Mouse (Mus musculus) MEL (cell line): ENCODE measurements around the gene Nme4. TPM values are rescaled to one million over a fixed set of nuclear protein-coding genes. Genes with fewer than 3 reads are reported as not detected.

Experiments used
- DNase-seq: peaks from one replicate; pipeline ENCODE4 v3.0.0; 2011; ENCODE audit warnings: low read depth, low spot score
- H3K27ac ChIP-seq: 2 replicates; pipeline ENCODE4 v1.5.1; 2012; ENCODE audit warnings: low read depth, mild to moderate bottlenecking, control low read depth, low read length, moderate library complexity; ENCODE audit not compliant: control insufficient read depth
- H3K27me3 ChIP-seq, 2 experiments: fragments of 150-350 bp in 1 of 2; sonication (generic) in 1 of 2; 2 replicates each; pipeline ENCODE4 v1.6.1; 2012; ENCODE audit warnings: low read length in 2 of 2, mild to moderate bottlenecking in 2 of 2, improper control_type of control experiment in 1 of 2, moderate library complexity in 1 of 2; ENCODE audit not compliant: insufficient read depth in 2 of 2, control insufficient read depth in 1 of 2
- H3K36me3 ChIP-seq, 2 experiments: 2 replicates each; pipeline ENCODE4 v1.6.1; 2012 to 2014; ENCODE audit warnings: low read length in 2 of 2, improper control_type of control experiment in 1 of 2, inconsistent platforms in 1 of 2, mild to moderate bottlenecking in 1 of 2; ENCODE audit not compliant: insufficient read depth in 2 of 2, control insufficient read depth in 1 of 2
- H3K4me1 ChIP-seq, 2 experiments: fragments of 150-350 bp in 1 of 2; sonication (generic) in 1 of 2; 2 replicates each; pipeline ENCODE4 v1.6.1; 2012; ENCODE audit warnings: low read length in 2 of 2, improper control_type of control experiment in 1 of 2, mild to moderate bottlenecking in 1 of 2; ENCODE audit not compliant: insufficient read depth in 2 of 2, control insufficient read depth in 1 of 2
- H3K4me3 ChIP-seq, 2 experiments: fragments of 150-350 bp in 1 of 2; sonication (generic) in 1 of 2; 2 replicates each; pipeline ENCODE4 v1.5.1; 2012; ENCODE audit warnings: low read depth in 2 of 2, low read length in 2 of 2, mild to moderate bottlenecking in 2 of 2, moderate library complexity in 2 of 2, control low read depth in 1 of 2, improper control_type of control experiment in 1 of 2; ENCODE audit not compliant: control insufficient read depth in 1 of 2, insufficient read depth in 1 of 2
- H3K79me2 ChIP-seq: 2 replicates; pipeline ENCODE4 v1.6.1; 2012; ENCODE audit warnings: mild to moderate bottlenecking, low read length, moderate library complexity; ENCODE audit not compliant: control insufficient read depth, poor library complexity, insufficient read depth
- H3K9ac ChIP-seq: 2 replicates; pipeline ENCODE4 v1.6.1; 2012; ENCODE audit warnings: low read depth, mild to moderate bottlenecking, control low read depth, low read length, moderate library complexity; ENCODE audit not compliant: control insufficient read depth, poor library complexity, severe bottlenecking
- H3K9me3 ChIP-seq: fragments of 150-350 bp; sonication (generic); replicated peaks from 2 replicates; pipeline ENCODE4 v1.6.1; 2012; ENCODE audit warnings: mild to moderate bottlenecking, low read length, improper control_type of control experiment, moderate library complexity; ENCODE audit not compliant: insufficient read depth
- CHD2 ChIP-seq: IDR thresholded peaks from 2 replicates; pipeline ENCODE4 v1.6.1; 2011; ENCODE audit warnings: low read length, improper control_type of control experiment
- E2F4 ChIP-seq: IDR thresholded peaks from 2 replicates; pipeline ENCODE4 v1.6.1; 2011; ENCODE audit warnings: low read depth, low read length, improper control_type of control experiment, borderline replicate concordance
- ELF1 ChIP-seq: IDR thresholded peaks from 2 replicates; pipeline ENCODE4 v1.6.1; 2014; ENCODE audit warnings: low read depth, mild to moderate bottlenecking, inconsistent platforms, low read length, improper control_type of control experiment, moderate library complexity
- EP300 ChIP-seq, 2 experiments: IDR thresholded peaks; 2 replicates each; pipeline ENCODE4 v1.6.1; 2011; ENCODE audit warnings: improper control_type of control experiment in 2 of 2, low read length in 2 of 2, low read depth in 1 of 2, mild to moderate bottlenecking in 1 of 2
- MAX ChIP-seq: IDR thresholded peaks from 2 replicates; pipeline ENCODE4 v1.6.1; 2011; ENCODE audit warnings: low read length, improper control_type of control experiment
- MYB ChIP-seq: IDR thresholded peaks from 2 replicates; pipeline ENCODE4 v1.6.1; 2011; ENCODE audit warnings: mild to moderate bottlenecking, low read depth, low read length, improper control_type of control experiment
- MYC ChIP-seq: IDR thresholded peaks from 2 replicates; pipeline ENCODE4 v1.6.1; 2011; ENCODE audit warnings: low read depth, mild to moderate bottlenecking, low read length, improper control_type of control experiment, moderate library complexity
- NRF1 ChIP-seq: IDR thresholded peaks from 2 replicates; pipeline ENCODE4 v1.6.1; 2014; ENCODE audit warnings: low read depth, mild to moderate bottlenecking, inconsistent platforms, low read length, improper control_type of control experiment, moderate library complexity; ENCODE audit not compliant: poor library complexity, insufficient read depth, severe bottlenecking
- POLR2A ChIP-seq, 2 experiments: IDR thresholded peaks; 2 replicates each; pipeline ENCODE4 v1.6.1; 2011 to 2012; ENCODE audit warnings: low read length in 2 of 2, mild to moderate bottlenecking in 2 of 2, control low read depth in 1 of 2, improper control_type of control experiment in 1 of 2, low read depth in 1 of 2, moderate library complexity in 1 of 2; ENCODE audit not compliant: control insufficient read depth in 1 of 2, insufficient read depth in 1 of 2, poor library complexity in 1 of 2
- POLR2AphosphoS5 ChIP-seq: IDR thresholded peaks from 2 replicates; pipeline ENCODE4 v1.6.1; 2012; ENCODE audit warnings: low read depth, borderline replicate concordance, mild to moderate bottlenecking, inconsistent platforms, low read length, moderate library complexity, mixed read lengths
- RCOR1 ChIP-seq: IDR thresholded peaks from 2 replicates; pipeline ENCODE4 v1.6.1; 2012; ENCODE audit warnings: low read depth, mild to moderate bottlenecking, inconsistent platforms, low read length, improper control_type of control experiment
- SMC3 ChIP-seq: IDR thresholded peaks from 2 replicates; pipeline ENCODE4 v1.6.1; 2011; ENCODE audit warnings: low read depth, low read length, improper control_type of control experiment
- TBP ChIP-seq: IDR thresholded peaks from 2 replicates; pipeline ENCODE4 v1.8.0; 2011; ENCODE audit warnings: low read depth, low read length, improper control_type of control experiment
- TCF12 ChIP-seq: IDR thresholded peaks from 2 replicates; pipeline ENCODE4 v1.6.1; 2014; ENCODE audit warnings: low read depth, mild to moderate bottlenecking, inconsistent platforms, low read length, improper control_type of control experiment, moderate library complexity
- UBTF ChIP-seq: IDR thresholded peaks from 2 replicates; pipeline ENCODE4 v1.6.1; 2012; ENCODE audit warnings: low read depth, mild to moderate bottlenecking, inconsistent platforms, low read length, improper control_type of control experiment, moderate library complexity, borderline replicate concordance; ENCODE audit not compliant: insufficient read depth
- USF1 ChIP-seq: IDR thresholded peaks from 2 replicates; pipeline ENCODE4 v1.6.1; 2014; ENCODE audit warnings: low read depth, mild to moderate bottlenecking, inconsistent platforms, low read length, improper control_type of control experiment, moderate library complexity
- polyA plus RNA-seq, 2 experiments: library from polyadenylated mRNA; stranded (reverse) in 1 of 2; unstranded in 1 of 2; fragments of >175 nt in 1 of 2; fragments of >200 nt in 1 of 2; gene quantifications; 2 replicates each; pipeline versions ENCODE4 v1.2.1 to v1.2.4; 2012; ENCODE audit warnings: low replicate concordance in 2 of 2, low read depth in 1 of 2; ENCODE audit not compliant: insufficient read length in 2 of 2, insufficient read depth in 1 of 2, missing spikeins in 1 of 2
- total RNA-seq: library from RNA; depleted of rRNA; stranded (reverse); fragments of 300-350 nt; gene quantifications from 2 replicates; pipeline ENCODE4 v1.2.3, GENCODE M21; 2012

The Nme4 gene
- total and polyA plus RNA-seq, 3 experiments = 115 to 430 (median 125) TPM

- Histone ChIP-seq H3K27ac (no peak overlapping the region), H3K27me3 (no peaks in the 10 kb centered on the region), H3K79me2 (peaks cover 24% of the 10 kb centered on the region), H3K36me3 (peaks cover 0 to 17% of the 10 kb centered on the region in 2 experiments; a peak in 3 of 4 replicates), H3K4me1 (peaks cover 6 to 37% of the 10 kb centered on the region in 2 experiments), H3K4me3 (no peak overlapping the region), H3K9ac (no peak overlapping the region), H3K9me3 (no peaks in the 10 kb centered on the region)
- DNase-seq = peak; percentile 37
- no peak for TF ChIP-seq NRF1
Measured at GRCm38 (mm10) chr17:26064916-26065315, 30.5 kb downstream of the Nme4 start.

GRCm38 (mm10) chr17:26057787-26058567 is 37.4 kb downstream of the Nme4 start:
- H3K27ac ChIP-seq = no peak overlapping the region
- H3K36me3 ChIP-seq = peaks cover 0 to 7% of the 10 kb centered on the region in 2 experiments; a peak in 1 of 4 replicates
- H3K79me2 ChIP-seq = peaks cover 2% of the 10 kb centered on the region
- no peak overlapping the region for H3K4me3 ChIP-seq
- H3K27me3 ChIP-seq = no peaks in the 10 kb centered on the region
- H3K4me1 ChIP-seq = peaks cover 0 to 11% of the 10 kb centered on the region in 2 experiments; a peak in 1 of 4 replicates
- TF ChIP-seq TCF12 (no peak), UBTF (no peak), CHD2 (no peak), SMC3 (no peak), MYB (no peak), ELF1 (no peak), POLR2AphosphoS5 (no peak), TBP (no peak), USF1 (no peak), RCOR1 (no peak), POLR2A (IDR thresholded peaks at IDR 0.05; ENCODE audit: control insufficient read depth in 1 of 2, insufficient read depth in 1 of 2, low read depth in 1 of 2, low read length in 2 of 2, poor library complexity in 1 of 2) (no peak), MAX (no peak), MYC (no peak), E2F4 (no peak), EP300 (IDR thresholded peaks at IDR 0.05; ENCODE audit: low read depth in 1 of 2, low read length in 2 of 2) (no peak)
- no peaks in the 10 kb centered on the region for H3K9me3 ChIP-seq
- no peak overlapping the region for H3K9ac ChIP-seq
- no peak for DNase-seq
